Mouse (Mus musculus): ENCODE results near the gene Cyp4f16. TPM values are rescaled to one million over a fixed set of nuclear protein-coding genes. Genes with fewer than 3 reads are reported as not detected.
"Not testable (repeated sequence)": the region's sequence is repeated elsewhere in the genome, so short reads cannot be mapped to it uniquely, and the experiment has no call there.

The Cyp4f16 gene
- 1 to 10 TPM; 4.8 to 6.8 TPM for total RNA-seq (2021)

DNA sequence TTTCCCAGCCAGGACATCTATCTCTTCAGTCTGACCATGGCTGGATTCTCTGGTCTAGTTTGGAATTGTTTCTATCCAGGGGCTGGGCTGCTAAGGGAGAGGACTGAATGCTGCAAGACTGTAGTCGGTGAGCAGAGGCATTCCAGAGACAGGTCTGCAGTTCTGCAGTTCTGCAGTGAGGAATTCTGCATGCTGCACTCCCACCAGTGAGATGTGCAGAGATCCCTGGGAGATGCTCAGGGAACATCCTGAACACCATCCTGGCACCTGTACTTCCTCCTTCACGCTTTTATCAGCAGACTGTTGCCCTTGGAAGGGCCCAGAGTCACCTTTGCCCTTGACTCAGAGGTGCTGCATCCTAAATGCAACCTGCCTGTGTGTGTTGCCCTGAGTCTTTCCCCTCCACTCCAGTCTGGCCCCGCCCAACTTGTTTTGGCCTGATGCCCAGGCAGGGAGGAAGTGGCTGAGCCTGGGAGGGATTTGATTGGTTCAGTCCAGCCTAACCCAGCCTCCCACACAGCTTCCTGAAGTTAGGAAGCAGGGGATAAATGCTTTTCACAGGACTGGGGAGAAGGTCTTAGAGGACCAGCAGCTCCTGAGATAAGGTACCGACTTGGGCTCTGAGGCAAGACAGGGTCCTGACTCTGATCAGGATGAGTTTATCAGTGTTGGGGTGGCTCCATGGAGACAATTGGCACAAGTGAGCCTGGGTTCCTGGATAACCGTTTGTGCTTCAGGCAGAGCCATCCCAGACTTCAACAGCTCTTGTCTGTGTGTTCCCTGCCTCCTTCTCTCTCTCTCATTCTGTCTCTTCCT is at the start of gene Cyp4f16:
Gene Cyp4f16 (plus strand): TSS at position 508 of the 816 bp plus-strand sequence.
- intact Hi-C loops (cut with DNase I): not testable (repeated sequence)
- peak; percentile 63 to 73 for DNase-seq (ENCODE audit: low spot score in 2 of 2)

DNA sequence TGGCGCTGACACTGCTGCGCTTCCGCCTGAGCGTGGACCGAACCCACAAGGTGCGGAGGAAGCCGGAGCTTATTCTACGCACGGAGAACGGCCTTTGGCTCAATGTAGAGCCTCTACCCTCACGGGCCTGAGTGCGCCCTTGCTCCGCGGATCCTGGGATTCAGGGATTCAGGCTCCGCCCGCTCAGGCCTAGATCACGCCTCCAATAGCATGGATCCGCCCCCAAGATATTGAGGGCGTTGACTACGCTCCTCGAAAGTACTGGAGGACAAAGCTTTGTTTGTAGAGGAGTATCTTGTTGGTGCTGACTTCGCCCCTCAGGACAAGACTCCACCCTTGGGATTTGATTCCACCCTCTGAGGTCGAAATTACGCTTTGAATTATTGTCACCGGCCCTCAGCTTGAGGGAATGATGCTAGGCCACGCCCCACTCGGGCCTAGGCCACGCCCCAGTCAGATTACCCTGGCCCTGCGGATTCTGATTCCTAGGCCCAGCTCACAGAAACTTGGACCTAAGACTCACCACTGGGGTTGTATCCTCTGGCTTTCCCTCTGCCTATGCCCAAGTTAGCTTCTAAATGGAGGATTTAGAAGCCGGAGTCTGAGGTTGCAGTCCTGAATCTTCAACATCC is 43.9 kb upstream of the Cyp4f16 start:
- DNase-seq (ENCODE audit: low spot score in 2 of 2): no peak
- intact Hi-C loops (cut with DNase I): no loop called here

DNA sequence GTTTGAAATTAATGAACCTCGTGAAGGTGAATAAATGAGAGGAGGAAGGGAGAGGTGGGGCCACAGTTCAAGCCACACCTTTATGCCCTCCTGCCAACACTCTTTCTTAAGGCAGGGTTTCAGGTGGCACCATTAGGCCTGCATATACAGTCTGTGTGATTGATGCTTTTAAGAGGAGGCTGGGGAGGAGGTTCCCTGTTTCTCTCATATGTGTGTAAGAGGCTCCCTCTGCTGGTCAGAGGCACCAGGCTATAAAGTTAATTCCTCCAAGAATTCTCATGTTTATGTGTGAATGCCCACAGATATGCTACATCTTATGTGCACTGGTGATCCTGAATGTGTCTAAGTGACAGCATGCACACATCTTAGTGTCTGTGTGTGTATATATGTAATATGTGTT is 41.8 kb upstream of the Cyp4f16 start:
- intact Hi-C loops (cut with DNase I): loop anchor here (1.0 kb wide), 2 partner anchors 105 to 145 kb away; partner anchors contain the start of gene Wiz
- DNase-seq (ENCODE audit: low spot score in 2 of 2): peak; percentile 69 to 80

DNA sequence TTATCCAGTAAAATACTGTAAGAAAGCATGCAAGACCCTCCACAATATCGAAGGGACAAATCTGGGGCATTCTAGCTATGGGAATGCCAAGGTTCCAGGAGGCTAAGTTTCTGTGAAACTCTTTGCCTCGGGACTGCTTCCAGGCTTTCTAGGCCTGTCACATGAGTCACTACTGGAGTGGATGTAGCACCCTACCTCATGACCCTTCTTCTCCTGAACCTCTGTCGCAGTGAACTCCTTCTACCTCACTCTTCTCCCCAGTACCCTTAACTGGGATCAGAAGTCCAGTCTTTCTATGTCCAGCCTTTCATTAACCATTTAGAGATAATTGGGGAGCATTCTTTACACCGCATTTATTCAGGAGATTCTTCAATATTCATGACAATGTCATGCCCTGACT is 35.8 kb upstream of the Cyp4f16 start:
- intact Hi-C loops (cut with DNase I); DNase-seq (ENCODE audit: low spot score in 2 of 2): not testable (repeated sequence)

DNA sequence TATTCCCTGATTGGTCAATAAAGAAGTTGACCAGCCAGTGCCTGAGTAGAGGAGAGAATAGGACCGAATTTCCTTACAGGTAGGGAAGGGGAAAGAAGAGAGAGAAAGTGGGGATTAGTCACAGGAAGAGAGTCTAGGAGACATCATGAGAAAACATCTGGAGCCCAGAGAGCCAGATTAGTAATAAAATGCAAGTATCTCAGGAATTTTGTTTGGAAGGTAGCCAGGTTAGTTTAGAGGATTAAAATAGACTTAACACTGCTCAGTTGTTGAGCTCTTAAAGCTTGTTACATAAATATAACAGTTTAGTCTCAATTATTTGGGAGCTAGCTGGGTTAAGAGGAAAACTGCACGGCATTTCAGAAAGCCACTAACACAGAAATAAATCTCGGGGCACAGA is 35.3 kb upstream of the Cyp4f16 start:
- intact Hi-C loops (cut with DNase I): no loop called here
- no peak for DNase-seq (ENCODE audit: low spot score in 2 of 2)

DNA sequence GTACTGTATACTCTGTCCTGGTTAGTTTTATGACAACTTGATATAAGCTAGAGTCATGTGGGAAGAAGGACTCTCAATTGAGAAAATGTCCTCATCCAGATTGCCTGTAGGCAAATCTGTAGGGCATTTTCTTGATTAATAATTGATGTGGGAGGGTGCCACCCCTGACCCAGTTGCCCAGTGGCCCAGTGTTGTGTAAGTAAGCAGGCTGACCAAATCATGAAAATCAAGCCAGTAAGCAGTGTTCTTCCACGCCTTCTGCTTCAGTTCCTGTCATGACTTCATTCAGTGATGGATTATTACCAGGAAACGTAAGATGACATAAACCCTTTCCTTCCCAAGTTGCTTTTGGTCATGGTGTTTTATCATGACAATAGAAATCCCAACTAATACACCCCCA is 33.2 kb upstream of the Cyp4f16 start:
- DNase-seq (ENCODE audit: low spot score in 2 of 2): no peak
- intact Hi-C loops (cut with DNase I): no loop called here

DNA sequence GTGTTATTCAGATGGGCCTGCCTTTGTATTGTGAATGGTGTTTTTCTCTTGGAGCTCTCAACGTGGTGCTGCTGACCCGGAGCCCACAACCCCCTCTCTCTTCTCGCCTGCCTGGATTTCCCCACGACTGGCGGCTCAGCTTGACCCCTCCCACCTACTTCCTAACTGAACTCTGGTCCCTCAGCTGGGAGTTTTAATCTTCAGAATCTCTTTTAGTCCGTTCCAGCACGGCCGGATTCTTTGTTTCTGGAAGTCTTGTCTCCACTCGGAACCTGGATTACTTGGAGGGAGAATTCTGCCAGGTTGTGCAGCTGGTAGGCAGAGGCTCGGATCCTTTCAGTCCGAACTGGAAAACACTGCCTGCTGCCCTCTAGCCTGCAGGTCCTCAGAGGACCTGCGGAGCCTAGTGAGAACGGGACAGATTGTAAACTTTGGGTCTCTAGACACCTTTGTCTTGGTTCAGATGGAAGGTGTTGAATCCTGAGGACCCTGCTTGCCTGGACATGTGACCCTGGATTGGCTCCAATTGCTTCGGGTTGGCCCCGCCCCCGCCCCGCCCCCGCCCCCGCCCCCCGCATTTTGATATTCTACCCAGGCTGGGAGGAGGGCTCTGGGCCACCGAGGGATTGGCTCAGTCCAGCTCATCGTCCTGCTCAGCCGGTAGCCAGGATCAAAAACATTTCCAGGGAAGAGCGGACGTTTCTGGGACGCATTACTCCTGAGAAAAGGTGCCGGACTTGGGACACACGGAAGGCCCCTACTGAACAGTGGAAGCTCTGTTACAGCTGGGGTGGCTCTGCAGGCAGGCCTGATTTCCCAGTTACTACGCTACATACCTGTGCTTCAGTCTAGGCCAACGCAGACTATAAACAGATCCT is 30.3 kb upstream of the Cyp4f16 start, which contains the start of gene Cyp4f17:
Gene Cyp4f17 (plus strand): TSS at position 200 of the 878 bp plus-strand sequence.
- intact Hi-C loops (cut with DNase I): no loop called here
- DNase-seq (ENCODE audit: low spot score in 2 of 2): no peak

DNA sequence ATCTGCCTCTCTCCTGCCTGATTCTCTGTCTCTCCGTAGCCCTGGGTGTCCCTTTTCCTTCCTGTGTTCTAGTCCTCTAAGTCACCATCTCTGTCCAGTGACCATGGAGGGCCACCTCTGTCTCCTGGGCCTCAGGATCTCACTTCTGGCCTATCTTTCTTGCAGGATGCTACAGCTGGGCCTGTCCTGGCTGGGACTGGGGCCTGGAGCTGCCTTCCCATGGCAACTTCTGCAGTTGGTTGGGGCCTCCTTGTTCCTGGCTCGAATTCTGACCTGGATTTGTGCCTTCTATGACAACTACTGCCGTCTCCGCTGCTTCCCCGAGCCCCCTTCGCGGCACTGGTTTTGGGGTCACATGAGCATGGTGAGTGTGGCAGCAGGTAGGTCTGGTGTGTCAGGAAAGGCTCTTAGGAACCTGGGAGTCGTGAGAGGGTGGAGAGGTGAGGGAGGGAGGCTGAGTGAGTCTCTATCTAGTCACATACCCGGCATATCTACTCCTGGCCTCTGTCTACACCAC is 29.6 kb upstream of the Cyp4f16 start:
- DNase-seq (ENCODE audit: low spot score in 2 of 2): no peak
- intact Hi-C loops (cut with DNase I): no loop called here

DNA sequence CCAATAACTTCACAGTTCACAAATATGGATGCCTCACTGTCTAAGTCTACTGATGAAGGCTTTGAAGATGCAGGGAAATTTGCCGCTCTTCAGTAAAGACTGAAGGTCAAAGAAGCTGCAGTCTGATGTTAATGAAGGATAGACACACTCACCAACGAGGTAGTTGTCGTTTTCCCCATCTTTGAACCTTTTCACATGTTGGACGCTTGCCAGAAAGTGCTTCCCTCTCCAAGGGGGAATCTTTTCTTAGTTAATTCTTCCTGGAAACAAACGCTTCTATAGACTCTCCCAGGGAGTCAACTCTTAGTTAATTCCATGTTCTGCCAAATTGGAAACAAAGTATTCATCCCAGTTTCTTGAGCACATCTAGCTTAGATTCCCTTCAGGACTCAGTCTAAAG is 20.2 kb upstream of the Cyp4f16 start:
- intact Hi-C loops (cut with DNase I): no loop called here
- no peak for DNase-seq (ENCODE audit: low spot score in 2 of 2)

DNA sequence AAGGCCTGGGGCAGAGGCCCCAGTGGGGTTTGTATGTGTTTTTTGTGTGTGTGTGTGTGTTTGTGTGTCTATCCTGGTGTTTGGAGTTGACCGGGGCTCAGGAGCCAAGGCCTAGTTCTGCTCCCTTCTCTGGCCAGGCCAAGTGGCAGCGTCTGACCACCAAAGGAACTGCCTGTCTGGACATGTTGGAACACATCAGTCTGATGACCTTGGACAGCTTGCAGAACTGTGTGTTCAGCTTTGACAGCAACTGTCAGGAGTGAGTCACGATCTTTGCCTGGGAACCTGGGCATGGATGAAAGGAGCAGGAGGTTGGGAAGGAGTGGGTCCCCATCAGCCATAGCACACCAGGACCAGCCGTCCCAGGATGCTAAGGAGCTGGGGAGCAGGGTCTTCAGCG is 14.4 kb upstream of the Cyp4f16 start:
- no peak for DNase-seq (ENCODE audit: low spot score in 2 of 2)
- intact Hi-C loops (cut with DNase I): no loop called here

DNA sequence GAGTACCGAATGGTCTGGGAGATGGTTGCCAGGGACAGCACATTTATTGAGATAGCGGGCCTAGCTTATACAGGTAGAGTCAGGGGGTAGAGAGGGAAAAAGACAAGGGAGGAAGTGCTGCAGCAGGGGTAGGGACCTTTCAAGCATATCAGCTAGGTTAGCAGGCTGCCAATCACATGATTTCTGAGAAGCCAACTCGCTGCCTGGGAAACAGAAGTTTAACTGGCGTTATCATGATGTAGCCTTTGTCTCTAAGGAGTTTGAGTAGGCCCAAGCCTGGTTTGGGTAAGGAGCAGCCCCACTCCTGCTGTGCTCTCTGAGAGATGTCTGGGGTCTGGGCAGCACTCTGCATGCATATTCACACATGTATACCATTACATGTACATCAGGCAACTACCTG is 14.0 kb upstream of the Cyp4f16 start:
- intact Hi-C loops (cut with DNase I): no loop called here
- DNase-seq (ENCODE audit: low spot score in 2 of 2): no peak

DNA sequence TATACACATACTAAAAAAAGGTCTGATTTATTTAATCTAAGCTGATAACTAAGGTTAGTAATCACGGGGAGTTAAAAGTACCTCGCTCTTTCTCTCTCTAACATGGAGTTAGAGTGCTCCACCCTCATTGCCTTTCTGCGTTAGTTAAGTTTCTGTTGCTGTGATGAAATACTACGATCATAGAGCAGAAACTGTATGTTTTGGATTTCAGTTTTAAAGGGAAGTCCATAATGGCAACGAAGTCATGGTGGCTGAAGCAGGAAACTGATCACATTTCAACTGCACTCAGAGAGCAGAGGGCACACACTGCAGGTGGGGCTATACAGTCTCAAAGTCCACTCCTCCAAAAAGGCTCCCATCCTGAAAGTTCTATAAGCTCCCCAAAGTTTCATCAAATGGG is 13.5 kb upstream of the Cyp4f16 start:
- intact Hi-C loops (cut with DNase I): no loop called here
- DNase-seq (ENCODE audit: low spot score in 2 of 2): no peak

DNA sequence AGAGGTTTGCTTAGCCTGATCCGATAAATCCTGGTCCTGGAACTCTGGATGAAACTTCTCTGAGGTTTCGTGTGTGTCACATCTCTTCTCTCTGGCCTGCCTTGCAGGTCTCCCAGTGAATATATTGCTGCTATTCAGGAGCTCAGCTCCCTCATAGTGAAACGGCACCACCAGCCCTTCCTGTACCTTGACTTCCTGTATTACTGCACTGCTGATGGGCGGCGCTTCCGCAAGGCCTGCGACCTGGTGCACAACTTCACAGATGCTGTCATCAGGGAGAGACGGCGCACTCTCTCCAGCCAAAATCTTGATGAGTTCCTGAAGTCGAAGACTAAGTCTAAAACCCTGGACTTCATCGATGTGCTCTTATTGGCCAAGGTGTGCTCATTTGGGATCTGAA is 12.5 kb upstream of the Cyp4f16 start:
- intact Hi-C loops (cut with DNase I): no loop called here
- no peak for DNase-seq (ENCODE audit: low spot score in 2 of 2)

DNA sequence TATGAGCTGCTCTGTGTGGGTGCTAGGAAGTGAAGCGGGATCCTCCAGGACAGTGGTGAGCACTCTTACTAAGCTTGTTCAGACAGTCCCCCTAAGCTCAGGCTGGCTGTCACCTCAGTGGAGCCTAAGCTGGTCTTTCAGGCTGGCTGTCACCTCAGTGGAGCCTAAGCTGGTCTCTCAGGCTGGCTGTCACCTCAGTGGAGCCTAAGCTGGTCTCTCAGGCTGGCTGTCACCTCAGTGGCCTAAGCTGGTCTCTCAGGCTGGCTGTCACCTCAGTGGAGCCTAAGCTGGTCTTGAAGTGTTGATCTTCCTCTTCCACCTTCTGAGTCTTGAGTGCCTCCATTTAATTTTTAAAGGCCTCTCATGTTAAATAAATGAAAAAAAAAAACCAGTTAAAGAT is 10.0 kb upstream of the Cyp4f16 start:
- intact Hi-C loops (cut with DNase I): loop anchor here (5.0 kb wide), 1 partner anchor 156 kb away; no protein-coding TSS in a partner anchor
- DNase-seq (ENCODE audit: low spot score in 2 of 2): not testable (repeated sequence)

DNA sequence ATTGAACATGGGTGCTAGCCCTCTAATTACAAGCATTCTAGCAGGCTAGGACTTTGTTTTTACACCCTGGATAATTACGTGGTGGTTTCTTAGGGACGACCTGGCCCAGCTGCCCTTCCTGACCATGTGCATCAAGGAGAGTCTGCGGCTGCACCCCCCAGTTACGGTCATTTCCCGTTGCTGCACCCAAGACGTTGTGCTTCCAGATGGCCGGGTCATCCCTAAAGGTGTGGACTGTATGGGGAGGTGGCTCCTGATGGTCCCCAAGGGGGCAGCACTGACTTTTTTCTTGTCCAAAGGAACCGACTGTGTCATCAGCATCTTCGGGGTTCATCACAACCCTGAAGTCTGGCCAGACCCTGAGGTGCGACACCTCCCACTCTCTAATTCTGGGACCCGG is 8.6 kb upstream of the Cyp4f16 start:
- intact Hi-C loops (cut with DNase I): loop anchor here (5.0 kb wide), 1 partner anchor 155 kb away; no protein-coding TSS in a partner anchor
- no peak for DNase-seq (ENCODE audit: low spot score in 2 of 2)

DNA sequence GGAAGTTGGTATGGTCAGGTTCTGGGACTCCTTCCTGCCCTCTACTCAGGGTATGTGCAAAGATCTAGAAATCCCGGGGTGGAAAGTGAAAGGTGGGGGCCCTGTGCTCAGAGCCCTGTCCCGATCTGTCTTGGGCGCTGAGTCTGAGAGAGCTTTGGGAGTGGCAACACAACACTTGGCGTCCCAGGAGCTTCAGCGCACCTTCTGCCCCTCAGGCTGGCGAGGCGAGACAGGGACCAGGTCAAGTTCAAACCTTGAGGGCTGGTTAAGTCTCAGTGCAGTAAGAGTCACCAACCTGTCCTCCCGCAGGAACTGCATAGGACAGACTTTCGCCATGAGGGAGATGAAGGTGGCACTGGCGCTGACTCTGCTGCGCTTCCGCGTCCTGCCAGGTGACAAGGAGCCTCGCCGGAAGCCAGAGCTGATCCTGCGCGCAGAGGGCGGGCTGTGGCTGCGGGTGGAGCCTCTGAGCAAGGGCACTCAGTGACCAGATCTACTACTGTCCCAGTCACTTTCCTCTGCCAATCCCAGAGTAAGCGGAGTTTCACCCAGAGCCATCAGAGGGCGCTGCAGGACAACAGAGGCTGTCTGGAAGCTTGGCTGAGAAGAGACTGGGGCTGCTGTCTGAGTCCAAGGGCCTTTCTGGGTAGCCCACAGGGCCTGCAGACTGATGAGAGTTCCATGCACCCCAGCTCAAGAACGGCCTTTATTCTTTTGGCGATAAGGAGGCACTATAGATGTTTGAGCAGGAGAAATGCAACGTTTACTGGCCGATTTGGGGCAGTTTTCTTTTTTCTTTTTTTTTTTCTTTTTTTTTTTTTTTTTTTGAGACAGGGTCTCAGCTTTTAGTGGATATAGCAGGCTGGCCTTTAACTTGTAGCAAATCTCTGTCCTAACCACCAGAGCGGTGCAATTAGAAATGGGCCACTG is 7.7 kb upstream of the Cyp4f16 start:
- DNase-seq (ENCODE audit: low spot score in 2 of 2): peak; percentile 73 to 90
- intact Hi-C loops (cut with DNase I): loop anchor here (5.0 kb wide), 1 partner anchor 154 kb away; no protein-coding TSS in a partner anchor

DNA sequence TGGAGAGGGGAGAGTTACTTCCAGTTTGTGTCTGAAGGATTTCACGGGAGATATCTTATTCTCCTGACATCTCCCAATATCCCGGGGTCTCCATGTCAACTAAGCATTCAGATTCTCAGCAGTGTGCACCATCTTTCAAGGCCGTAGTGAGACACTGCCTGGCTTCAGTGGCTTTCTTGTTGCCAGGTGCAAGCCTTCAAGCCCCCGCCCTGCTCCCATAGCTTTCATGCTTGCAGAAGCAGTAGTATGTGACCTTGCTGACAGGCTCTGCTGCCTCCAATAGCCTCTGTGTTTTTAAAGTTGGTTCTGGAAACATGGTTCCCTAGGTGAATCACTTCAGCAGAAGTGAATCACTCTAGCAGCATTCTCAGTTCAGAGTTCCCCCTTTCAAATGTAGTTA is 4.0 kb upstream of the Cyp4f16 start:
- DNase-seq (ENCODE audit: low spot score in 2 of 2); intact Hi-C loops (cut with DNase I): not testable (repeated sequence)

DNA sequence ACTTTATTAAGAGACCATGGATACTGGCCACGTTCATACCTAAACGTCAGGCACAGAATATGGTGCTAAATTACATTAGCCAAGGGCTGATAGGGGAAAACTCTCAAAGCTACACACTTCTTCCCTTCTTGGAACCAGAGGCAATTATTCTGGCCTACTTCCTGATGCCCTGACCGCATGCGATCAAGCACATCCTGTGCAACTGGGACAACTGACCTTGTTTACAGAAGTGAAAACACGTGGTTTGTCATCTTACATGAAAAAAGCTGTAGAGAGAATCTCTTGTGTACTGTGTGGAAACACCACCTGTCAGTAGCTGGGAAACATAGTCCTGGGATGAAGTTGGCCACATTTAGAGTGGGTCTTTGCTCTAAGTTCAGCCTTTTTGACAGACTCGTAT is 2.3 kb upstream of the Cyp4f16 start:
- intact Hi-C loops (cut with DNase I): no loop called here
- DNase-seq (ENCODE audit: low spot score in 2 of 2): no peak

DNA sequence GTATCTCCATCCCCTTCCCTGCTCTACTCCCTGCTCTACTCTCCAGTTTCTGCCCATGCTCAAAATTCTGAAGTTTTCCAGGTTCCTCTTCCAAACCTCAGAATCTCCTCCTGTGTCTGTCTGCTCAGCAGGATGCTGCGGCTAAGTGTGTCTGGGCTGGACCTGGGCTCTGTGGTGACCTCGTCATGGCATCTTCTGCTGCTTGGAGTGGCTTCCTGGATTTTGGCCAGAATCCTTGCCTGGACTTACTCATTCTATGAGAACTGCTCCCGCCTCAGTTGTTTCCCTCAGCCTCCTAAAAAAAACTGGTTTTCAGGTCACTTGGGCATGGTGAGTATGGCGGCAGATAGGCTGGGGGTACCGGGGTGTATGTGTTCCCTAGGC is 501 bp downstream of the Cyp4f16 start:
- intact Hi-C loops (cut with DNase I): no loop called here

More for the DNA sequence above, 501 bp downstream of the Cyp4f16 start:
- no peak for DNase-seq (ENCODE audit: low spot score in 2 of 2)
